Mouse (Mus musculus) cerebellum, postnatal 25 days (tissue): Measurements from ENCODE around the gene Pkhd1.
"Not testable (repeated sequence)": the region's sequence is repeated elsewhere in the genome, so short reads cannot be mapped to it uniquely, and the experiment has no call there.

Experiments
- DNase-seq, 2 experiments: peaks; one replicate each; pipeline ENCODE4 v3.0.0; 2021; ENCODE audit warnings: mixed read lengths in 2 of 2

The Pkhd1 gene

DNA sequence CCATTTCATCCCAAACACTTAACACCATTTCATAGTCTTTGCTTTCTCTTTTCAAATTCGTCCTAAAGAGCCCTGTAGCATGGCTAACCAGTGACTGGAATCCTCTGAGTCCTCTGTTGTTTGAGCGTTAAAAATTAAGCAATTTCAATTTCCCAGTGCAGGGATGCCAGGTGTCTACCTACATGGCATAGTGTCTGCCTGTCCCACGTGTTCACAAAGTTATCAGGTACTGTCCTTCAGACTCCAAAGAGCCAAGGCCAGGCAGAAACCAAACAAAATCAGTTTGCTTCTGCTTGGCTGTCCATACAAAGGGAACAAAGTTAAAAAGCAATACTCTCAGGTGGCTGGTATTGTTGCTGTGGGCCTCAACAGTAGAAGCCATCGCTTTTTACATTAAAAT is 136.0 kb downstream of the Pkhd1 start:
- DNase-seq = no peak

DNA sequence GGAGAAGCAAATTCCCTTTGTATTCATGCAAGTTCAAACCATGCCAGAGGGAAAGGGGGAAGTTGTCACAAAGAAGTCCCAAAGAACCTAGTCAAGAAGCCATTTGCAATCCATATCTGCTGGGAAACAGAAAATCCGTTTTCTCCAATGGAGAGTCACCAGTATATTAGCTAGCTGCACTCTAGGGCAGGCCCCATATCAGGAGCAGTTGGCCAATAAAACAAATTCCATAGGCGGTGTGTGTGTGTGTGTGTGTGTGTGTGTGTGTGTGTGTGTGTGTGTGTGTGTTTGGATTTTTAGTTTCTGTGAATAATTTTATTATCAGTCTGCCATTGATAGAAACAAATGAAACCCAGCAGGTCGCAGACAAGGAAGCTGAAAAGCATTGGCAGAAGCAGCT is 139.2 kb downstream of the Pkhd1 start:
- DNase-seq = no peak

DNA sequence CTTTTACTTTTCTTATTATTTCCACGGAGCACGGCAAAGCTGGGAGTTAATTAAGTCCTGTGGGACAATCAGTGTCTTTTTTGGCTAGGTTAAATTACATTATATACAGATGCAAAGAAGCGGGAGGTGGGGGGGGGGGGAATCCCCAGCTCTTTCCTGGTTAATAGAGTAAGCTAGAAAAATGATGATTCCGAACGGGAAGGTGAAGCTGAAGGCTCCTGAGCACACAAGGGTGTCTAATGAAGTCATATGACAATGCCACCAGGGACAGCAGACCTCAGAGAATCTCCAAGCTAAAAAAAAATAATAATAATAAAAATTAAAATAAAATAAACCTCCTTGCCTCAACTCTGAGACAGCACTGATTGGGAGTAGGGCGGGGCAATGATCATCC is 139.6 kb downstream of the Pkhd1 start:
- DNase-seq = no peak

DNA sequence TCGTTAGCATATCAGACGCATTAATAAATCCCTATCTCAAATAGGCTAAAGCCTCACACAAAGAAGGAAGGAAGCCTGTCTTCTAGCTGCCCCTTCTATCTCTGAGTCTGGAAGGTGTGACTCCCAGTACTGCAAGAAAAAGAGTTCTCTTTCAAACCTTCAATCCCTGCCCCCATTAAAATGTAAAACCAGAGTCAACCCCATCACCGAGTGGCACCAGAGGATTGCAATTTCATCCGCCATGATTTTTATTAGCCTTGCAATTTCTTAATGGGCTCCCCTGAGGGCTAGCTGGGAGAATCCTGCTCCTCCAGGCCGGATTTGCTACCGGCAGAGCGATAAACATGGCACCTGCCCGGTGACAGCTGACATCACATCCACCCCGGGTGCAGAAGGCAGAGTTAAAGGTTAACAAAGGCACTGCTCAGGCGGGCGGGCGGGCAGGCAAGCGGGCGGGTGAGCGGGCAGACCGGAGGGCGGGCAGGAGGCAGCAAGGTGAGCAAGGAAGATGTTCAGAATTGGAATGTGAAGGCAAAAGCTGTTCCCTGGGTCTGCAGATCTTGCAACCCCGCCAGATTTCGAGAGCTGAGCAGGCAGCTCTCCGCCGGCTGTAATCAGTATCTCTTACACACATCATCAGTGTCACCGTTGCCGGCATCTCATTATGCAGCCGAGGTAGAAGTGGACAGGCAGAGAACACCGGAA is 140.2 kb downstream of the Pkhd1 start:
- DNase-seq = peak; percentile 53 to 63

DNA sequence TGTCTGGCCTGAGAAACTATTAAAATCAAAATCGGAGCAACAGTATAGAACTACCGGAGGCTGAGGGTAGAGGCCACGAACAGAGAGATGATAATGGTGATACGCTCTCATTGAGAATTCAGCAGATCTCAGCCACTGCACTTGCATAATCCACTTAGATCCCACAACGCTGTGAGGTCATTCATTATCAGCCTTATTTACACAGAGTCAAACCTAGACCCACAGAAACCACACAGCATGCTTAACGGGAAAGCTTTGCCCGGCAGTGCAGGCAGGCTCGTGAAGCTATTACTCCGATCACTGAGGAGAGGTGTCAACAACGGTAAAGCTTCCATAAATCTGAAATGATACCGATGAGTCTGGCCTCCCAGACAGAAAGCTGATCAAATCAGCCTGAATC is 147.1 kb downstream of the Pkhd1 start:
- DNase-seq = no peak

DNA sequence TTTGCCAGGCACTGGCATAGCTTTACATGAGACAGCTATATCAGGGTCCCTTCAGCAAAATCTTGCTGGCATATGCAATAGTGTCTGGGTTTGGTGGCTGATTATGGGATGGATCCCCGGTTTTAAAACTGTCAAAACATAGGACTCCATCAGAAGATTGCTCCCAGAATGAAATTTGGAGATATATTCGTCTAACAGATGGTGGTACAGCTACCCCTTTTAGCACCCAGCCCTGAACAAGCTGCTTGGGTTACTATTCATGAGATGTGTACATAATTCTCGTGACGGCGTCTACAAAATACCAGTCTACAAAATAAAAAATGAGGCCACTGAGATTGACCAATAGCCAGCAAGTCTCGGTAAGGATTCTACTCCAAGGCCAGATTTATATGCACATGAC is 147.5 kb downstream of the Pkhd1 start:
- DNase-seq = no peak

DNA sequence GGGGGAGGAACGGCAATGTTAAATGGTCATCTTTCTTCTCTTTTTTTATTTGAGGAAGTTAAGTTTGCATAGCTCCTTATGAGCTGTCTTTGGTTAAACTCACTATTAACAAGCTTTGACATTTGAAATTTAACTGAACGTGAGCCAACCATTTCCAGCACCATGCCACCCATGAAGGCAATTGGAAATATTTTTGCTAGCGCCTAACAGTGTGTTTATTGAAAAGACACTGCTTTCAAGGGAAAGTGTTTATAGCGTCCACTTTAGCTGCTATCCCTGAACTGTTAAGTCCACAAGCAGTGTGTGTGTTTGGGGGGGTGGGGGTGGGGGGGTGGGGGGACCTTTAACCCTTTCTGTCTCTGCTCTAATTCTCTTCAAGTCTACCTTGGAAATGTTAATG is 151.4 kb downstream of the Pkhd1 start:
- DNase-seq = no peak

DNA sequence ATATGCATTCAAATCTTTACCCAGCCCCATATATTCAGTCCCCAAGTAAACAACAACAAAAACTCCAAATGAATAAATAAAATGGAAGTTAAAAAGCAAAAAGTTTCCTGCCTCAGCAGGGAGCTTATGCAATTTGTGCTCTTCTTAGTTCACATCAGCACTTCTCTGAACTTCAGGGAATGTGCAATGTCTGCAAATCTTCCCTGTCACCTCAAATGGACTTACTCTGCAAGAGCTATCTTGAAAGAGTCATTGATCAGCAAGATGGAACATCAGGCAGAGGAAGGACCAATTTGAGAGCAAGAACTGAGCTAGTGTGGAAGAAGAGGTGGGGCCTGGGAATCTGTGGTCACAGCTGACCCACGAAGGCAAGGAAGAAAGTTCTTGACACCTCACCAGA is 163.2 kb downstream of the Pkhd1 start:
- no peak for DNase-seq

DNA sequence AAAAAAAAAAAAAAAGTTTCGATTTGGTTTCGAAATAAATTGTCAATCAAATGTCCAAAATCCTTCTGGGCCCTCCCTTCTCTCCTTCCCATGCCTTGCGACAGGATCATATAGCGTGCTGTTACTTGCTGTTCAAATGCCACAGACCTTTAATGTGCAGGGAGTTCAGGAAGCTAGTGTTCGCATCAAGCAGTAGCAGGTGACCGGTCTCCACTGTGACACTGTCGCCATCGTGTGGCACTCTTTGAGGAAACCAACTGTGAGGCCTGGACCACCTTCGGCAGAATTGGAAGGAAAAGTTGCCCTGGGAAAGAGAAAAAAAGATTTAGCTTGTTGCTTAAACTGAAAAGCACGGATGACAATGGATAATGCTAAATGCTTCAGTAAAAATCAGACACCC is 167.8 kb downstream of the Pkhd1 start:
- DNase-seq = peak; percentile 19 to 36

DNA sequence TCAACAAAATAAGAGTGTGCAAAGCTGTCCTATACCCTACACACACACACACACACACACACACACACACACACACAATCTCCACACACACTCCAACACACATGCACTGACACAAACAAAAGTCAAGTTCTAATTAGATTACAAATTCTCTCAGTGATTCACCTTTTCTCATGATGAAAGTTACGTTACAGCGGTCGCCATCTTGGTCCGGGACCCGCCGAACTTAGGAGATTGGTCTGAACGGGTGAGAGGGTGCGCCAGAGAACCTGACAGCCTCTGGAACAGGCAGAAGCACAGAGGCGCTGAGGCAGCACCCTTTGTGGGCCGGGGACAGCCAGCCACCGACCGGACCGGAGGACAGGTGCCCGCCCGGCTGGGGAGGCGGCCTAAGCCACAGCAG is 185.8 kb downstream of the Pkhd1 start:
- not testable (repeated sequence) for DNase-seq

DNA sequence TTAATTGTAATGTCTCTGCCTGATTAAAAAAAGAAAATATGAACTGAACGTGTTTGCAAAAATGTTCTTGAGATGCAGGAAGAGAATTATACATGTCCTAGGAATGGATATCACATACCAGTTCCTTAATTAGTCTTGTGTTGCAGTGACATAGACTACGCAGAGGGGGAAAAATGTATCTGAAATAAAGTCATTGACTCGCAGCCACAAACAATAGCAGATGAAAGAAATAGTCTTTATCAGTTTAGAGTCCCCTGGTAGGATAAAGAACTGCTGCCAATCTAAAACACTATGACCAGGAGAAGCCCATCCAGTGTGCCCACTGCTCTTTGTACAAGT is 188.8 kb downstream of the Pkhd1 start:
- DNase-seq = no peak

DNA sequence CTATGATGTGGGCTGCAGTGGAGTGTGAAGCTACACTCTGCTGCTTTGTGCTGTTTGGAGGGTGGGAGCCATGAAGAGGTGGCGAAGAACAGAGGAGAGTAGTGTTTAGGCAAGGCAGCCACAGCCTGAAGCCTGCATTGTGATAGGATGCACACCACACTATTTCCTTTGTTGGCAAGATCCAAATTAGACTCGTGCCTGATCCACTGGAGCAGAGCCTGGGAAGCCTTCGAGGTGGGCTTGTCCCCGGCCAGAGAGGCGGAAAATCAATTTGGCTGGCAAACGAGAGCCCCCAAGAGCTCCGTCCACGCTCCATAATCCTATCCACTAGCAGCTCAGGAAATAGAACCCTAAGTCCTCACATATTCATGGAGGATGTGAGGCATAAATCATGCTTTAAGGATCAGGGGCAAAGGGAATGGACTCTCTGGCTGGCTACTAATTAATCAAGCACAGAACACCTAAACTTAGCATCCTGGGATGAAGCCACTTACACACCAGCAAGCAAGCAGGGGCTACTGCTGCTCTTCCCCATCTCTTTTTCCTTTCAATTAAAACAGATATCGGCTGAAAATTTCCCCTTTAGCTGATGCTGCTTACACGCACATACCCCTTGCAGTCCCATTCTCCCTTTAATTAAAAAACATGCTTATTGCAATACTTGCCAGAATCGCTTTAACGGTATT is 189.4 kb downstream of the Pkhd1 start:
- DNase-seq = no peak

DNA sequence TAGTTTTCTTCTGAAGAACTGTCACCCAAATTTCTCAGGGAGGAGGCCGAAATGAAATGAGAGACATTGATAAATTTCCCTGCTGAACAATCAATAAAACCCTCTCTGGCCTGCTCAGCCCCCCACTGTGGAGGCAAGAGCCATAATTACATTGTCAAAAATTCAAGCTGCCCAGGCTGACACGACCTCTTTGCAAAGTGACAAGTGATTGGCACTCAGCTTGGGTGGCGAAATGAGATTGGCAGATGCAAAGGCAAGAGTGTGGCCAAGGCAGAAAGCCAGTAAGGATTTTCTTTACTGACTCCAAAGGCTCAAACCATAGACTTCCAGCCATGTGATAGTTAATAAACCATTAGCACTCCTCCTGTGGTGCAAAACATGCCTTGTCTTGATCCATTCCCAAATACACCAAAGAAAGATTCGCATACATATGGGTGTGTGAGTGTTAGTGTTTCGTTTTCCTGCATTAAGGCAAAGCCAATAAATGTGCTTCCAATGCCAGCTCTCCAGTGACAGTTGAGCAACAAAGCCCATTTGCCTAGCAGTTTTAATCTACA is 208.4 kb downstream of the Pkhd1 start:
- no peak for DNase-seq

DNA sequence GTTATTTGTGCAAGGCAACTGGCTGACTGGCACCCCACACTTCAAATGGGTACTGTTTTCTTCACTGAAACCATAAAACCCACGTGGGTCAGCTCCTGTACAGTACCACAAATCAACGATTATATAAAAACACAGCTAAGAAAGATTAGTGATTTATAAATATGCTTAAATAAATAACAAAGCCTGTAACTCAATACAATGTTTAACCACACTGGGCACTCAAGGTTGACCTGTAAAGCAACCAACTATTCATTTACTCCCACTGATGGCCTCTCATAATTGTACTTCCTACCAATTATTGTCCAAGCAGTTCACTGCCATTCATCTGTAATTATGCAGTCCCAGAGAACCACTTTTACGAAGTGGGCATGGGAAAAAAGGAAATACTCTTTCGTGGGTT is 219.5 kb downstream of the Pkhd1 start:
- DNase-seq = no peak

DNA sequence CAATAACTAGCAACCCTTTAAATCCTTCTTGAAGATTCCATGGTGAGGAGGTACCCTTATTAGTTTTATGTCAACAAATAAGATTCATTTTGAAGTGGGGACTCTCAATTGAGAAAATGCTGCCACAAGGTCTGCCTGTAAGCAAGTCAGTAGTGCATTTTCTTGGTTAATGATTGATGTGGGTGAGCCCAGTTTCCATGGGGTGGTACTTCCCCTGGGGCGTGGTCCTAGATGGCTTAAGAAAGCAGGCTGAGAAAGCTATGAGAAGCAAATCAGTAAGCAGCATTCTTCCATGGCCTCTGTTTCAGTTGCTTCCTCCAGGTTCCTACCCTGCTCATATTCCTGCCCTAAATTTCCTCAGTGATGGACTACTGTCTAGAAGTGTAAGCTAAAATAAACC is 253.4 kb downstream of the Pkhd1 start:
- no peak for DNase-seq

DNA sequence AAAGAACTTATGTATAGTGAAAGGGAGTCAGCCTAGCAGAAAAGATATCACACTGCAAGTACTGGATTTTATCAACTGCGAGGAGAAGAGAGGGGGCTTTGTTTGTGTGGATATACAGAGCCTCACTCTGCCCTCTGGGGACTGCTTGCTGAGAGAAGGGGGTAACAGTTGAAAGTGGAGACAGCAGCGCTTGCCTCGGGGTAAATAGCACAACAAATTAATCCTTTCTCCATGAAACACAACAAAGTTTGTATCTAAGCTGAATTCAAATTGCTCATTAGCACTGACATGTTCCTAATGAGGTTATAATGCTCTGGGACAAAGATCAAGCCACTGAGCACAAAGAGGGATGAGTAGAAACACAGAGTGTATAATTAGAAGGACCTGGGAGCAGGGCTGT is 273.2 kb downstream of the Pkhd1 start:
- DNase-seq = no peak

DNA sequence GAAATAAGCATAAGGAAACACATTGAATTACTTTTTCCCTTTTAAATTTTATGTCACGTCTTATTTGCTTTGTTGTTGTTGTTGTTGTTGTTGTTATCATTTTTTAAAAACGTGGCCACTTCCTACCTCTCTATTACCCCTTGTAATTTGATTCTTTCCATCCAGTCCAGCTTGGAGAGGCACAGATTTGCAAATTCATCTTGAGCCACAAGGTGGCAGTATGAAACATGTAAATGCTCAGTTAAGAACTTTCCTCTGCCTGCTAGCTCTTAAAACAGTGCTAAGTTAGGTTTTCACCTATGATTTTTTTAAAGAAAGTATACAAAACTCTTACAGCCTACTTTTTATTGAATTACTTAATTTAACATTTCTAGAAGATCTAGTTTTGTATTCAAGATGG is 306.4 kb downstream of the Pkhd1 start:
- DNase-seq = peak; percentile 23 to 66

DNA sequence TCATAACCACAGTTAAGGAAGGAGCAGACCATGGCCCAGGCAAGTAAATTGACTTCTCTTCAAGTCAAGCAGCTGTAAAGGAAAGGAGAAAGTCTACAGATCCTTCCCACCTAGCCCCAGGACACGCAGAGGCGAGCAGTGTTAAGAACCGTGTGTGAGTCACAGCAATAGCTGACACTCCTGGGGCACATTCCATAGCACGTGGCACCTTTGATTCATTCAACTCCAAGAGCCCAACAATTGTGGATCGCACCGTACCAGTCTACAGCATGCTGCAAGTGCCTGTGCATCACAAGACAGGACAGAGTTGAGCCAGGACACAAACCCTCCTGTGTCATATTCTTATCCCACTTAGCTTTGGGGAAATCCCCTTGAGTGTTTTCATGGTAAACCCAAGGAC is 306.9 kb downstream of the Pkhd1 start:
- DNase-seq = no peak

DNA sequence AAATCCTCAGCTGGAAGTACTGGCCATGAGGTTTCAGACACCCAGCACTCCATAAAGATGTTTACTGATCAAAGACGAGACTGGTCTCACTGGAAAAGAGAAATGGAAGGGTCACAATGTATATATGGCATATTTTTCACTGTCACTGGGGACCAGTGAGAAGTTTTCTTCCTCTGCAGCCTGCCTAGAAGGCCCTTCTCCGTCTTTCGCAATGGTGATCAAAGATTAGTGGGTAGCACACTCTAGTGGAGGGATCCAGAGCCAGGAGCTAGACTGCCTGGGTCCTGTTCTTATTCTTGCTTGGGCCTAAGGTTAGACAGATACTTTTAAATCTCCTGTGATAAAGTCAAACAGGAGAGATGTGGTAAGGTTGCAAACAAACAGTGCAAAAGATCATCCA is 311.7 kb downstream of the Pkhd1 start:
- no peak for DNase-seq

DNA sequence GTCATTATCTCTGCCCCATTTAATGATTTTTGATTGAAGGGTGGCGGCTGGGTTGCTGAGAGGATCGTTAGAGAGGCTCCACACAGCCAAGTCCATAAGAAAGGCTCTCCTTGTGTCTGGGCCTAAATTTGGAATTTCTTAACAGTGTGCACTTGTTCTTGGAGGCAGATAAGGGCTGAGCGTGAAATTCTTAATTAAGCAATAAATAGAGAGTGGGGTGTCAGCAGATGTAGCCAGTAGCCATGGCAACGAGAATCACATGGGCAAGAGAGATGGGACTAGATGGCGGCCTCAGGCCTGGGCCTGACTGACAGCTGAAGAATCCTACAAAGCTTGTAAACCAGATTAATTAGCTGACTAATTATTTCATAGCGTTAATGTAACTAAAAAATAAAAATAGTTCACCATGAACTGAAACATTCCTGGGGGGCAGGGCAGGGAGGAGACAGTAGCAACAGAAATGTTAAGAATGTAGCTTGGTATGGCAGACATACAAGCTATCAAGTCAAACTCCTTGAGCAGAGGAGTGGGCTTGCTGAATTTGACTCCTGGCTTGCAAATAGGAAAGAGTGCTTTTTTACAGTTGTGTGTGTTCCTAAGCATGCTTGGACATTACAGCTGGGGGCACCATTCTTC is 314.8 kb downstream of the Pkhd1 start:
- DNase-seq = peak in 1 of 2 experiments; percentile 3

DNA sequence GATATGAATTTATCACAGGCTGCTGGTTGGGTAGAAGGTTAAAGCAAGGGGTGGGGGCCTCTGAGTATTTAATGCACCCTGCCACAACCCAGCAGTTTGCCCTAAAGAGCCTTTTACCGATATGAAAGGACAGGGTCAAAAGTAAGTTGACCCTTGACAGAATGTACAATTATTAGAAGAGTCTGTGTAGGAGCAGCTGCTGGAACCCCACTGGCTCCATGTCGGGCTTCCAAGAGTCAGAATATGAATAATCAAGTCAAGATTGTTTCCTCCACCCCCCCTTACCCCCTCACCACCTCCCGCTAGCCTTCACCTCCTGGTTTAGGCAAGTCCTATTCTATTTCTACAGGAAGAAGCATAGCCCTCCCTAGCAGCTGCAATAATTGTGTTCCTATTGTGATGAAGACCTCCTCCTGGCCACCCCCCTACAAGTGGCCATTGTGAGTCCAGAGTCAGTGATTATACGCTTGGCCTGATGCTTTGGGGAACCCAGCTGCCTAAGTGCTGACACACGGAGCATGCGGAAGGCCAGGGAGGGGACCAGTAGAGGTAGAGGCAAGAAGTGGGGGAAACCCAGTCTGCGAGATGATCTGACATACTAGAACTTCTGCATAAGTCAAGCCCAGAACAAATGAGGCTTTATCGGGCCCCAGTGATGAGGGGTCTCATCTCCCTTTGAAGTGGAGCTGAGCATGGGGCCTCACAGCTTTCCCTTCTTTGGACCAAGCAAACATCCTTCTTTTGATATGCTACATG is 315.5 kb downstream of the Pkhd1 start:
- DNase-seq = no peak

DNA sequence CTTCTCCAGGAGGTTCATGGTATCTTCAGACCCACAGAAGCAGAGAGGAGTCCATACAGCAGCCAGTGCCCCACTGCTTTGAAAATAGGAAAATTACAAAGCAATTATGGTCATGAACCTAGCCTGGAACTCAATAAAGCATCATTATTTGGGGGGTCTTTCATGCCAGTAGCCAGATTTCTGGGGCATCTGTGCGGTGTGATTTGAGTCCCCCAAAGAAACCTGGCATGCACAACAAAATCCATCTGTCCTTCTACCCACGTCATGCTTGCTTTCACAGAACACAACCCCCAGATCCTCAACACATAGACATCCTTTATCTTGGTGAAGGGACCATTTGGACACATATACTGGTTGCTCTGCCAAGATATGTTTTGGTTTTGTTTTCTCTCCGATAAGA is 316.2 kb downstream of the Pkhd1 start:
- DNase-seq = no peak

DNA sequence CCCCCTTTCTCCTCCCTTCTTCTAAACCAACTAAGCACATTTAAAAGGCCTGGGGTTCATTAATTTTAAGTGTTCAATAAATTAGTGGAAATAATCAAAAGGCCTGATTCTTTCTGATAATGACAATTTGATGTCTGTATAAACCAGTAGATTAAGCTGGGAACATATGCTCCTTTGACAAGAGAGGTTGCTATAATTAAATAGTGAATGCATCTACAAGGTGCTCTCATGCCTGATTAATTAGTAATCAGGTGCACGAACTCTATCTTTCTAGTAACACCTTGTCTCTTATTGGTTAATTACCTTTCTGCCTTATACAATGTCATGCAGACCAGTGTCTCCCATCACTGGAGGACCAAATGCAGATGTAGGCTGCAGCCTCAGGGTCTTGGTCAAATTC is 329.2 kb downstream of the Pkhd1 start:
- no peak for DNase-seq
